ENCODE assay signal across 8 mouse cellular contexts in genomic region chr17:80060828-80061782, GRCm38 (mm10). TPM values are rescaled to one million over a fixed set of nuclear protein-coding genes. Genes with fewer than 3 reads are reported as not detected.
DNase-seq lines count a peak whose midpoint lies in the region; ATAC-seq lines count a peak whose summit lies in the region.

No protein-coding gene starts in this region.

- H3K9ac ChIP-seq in forebrain, embryonic 15.5 days (replicated peaks) = peak overlapping the region; percentile 96
- peak overlapping the region; percentile 100 for H3K9ac ChIP-seq in hindbrain, embryonic 11.5 days (ENCODE audit: low read depth, low read length)
- H3K9ac ChIP-seq in limb, embryonic 11.5 days (ENCODE audit: low read length) = peak overlapping the region; percentile 97
- H3K9ac ChIP-seq in midbrain, embryonic 12.5 days (replicated peaks) = peak overlapping the region; percentile 99

- H3K9me3 ChIP-seq in forebrain, embryonic 15.5 days = no peaks in the 10 kb centered on the region
- no peaks in the 10 kb centered on the region for H3K9me3 ChIP-seq in hindbrain, embryonic 11.5 days (ENCODE audit: control insufficient read depth, low read length)
- H3K9me3 ChIP-seq in limb, embryonic 11.5 days (ENCODE audit: control insufficient read depth, low read length) = no peaks in the 10 kb centered on the region
- H3K9me3 ChIP-seq in midbrain, embryonic 12.5 days = no peaks in the 10 kb centered on the region

- peak overlapping the region; percentile 71 for H3K4me2 ChIP-seq in forebrain, embryonic 15.5 days (replicated peaks)
- peak overlapping the region; percentile 52 for H3K4me2 ChIP-seq in hindbrain, embryonic 11.5 days (replicated peaks; ENCODE audit: low read depth, low read length)
- H3K4me2 ChIP-seq in limb, embryonic 11.5 days (ENCODE audit: low read depth, severe bottlenecking) = peak overlapping the region; percentile 69
- H3K4me2 ChIP-seq in midbrain, embryonic 12.5 days (replicated peaks) = peak overlapping the region; percentile 69

- H3K27me3 ChIP-seq in forebrain, embryonic 15.5 days = no peaks in the 10 kb centered on the region
- no peaks in the 10 kb centered on the region for H3K27me3 ChIP-seq in hindbrain, embryonic 11.5 days (ENCODE audit: control insufficient read depth, insufficient read depth, low read length)
- H3K27me3 ChIP-seq in limb, embryonic 11.5 days (ENCODE audit: control insufficient read depth, insufficient read depth, low read length) = no peaks in the 10 kb centered on the region
- peaks cover 5% of the 10 kb centered on the region; the same call in 1 of the 2 replicates for H3K27me3 ChIP-seq in midbrain, embryonic 12.5 days

- no peak; the same call in 1 of the 2 replicates for ATAC-seq in cerebellum, adult (ENCODE audit: insufficient number of reproducible peaks, low FRiP score, low TSS enrichment)
- peak; percentile 20 for ATAC-seq in forebrain, embryonic 15.5 days (replicated peaks)
- ATAC-seq in hindbrain, embryonic 11.5 days (ENCODE audit: low FRiP score) = peak; percentile 36
- ATAC-seq in limb, embryonic 11.5 days (ENCODE audit: insufficient number of reproducible peaks, low FRiP score, low TSS enrichment, low read depth) = no peak
- ATAC-seq in midbrain, embryonic 12.5 days (ENCODE audit: low FRiP score, low read depth) = peak; percentile 11

- peak overlapping the region; percentile 73 for H3K4me3 ChIP-seq in forebrain, embryonic 15.5 days
- peak overlapping the region; percentile 100 for H3K4me3 ChIP-seq in hindbrain, embryonic 11.5 days (ENCODE audit: low read depth, low read length)
- peak overlapping the region; percentile 96 for H3K4me3 ChIP-seq in limb, embryonic 11.5 days (ENCODE audit: low read depth, low read length)
- peak overlapping the region; percentile 95 for H3K4me3 ChIP-seq in midbrain, embryonic 12.5 days

- peaks cover 34% of the 10 kb centered on the region for H3K4me1 ChIP-seq in forebrain, embryonic 15.5 days
- no peaks in the 10 kb centered on the region for H3K4me1 ChIP-seq in hindbrain, embryonic 11.5 days (replicated peaks; ENCODE audit: control insufficient read depth, insufficient read depth, low read length)
- peaks cover 8% of the 10 kb centered on the region; the same call in 1 of the 2 replicates for H3K4me1 ChIP-seq in limb, embryonic 11.5 days (ENCODE audit: control insufficient read depth, insufficient read depth, low read length)
- H3K4me1 ChIP-seq in midbrain, embryonic 12.5 days = peaks cover 27% of the 10 kb centered on the region

- under 1% methylated on average over 83 of the region's 83 CpGs for WGBS in forebrain, embryonic 15.5 days
- under 1% methylated on average over 62 of the region's 83 CpGs for WGBS in hindbrain, embryonic 11.5 days
- WGBS in limb, embryonic 11.5 days = under 1% methylated on average over 81 of the region's 83 CpGs
- under 1% methylated on average over 80 of the region's 83 CpGs for WGBS in midbrain, embryonic 12.5 days

- peak overlapping the region; percentile 100 for H3K27ac ChIP-seq in forebrain, embryonic 15.5 days (replicated peaks)
- peak overlapping the region; percentile 100 for H3K27ac ChIP-seq in hindbrain, embryonic 11.5 days (ENCODE audit: low read depth, low read length)
- peak overlapping the region; percentile 98 for H3K27ac ChIP-seq in limb, embryonic 11.5 days (replicated peaks; ENCODE audit: low read depth, low read length)
- peak overlapping the region; percentile 100 for H3K27ac ChIP-seq in midbrain, embryonic 12.5 days (replicated peaks)

- DNase-seq in cerebellum, adult 11 months = peak; percentile 35
- peak; percentile 48 for DNase-seq in cerebellum, adult 11-12 months
- DNase-seq in hindbrain, embryonic 11.5 days (ENCODE audit: low spot score) = peak; percentile 75
- peak; percentile 77 for DNase-seq in limb, embryonic 11.5 days (ENCODE audit: low spot score)
- DNase-seq in spleen, adult 18-20 months = peak; percentile 18 to 38

- H3K36me3 ChIP-seq in forebrain, embryonic 15.5 days = no peaks in the 10 kb centered on the region
- no peaks in the 10 kb centered on the region for H3K36me3 ChIP-seq in hindbrain, embryonic 11.5 days (ENCODE audit: control insufficient read depth, insufficient read depth, low read length)
- H3K36me3 ChIP-seq in limb, embryonic 11.5 days (ENCODE audit: control insufficient read depth, insufficient read depth, low read length) = 0 out of 2 replicates have a peak, but pooled peaks cover 2% of the 10 kb centered on the region
- no peaks in the 10 kb centered on the region for H3K36me3 ChIP-seq in midbrain, embryonic 12.5 days

RNA-seq across cellular contexts. Expression of gene Hnrnpll, which starts 1.0 kb away (rescaled TPM):
- polyA plus RNA-seq in forebrain, embryonic 15.5 days (2015; fragmentation: Nextera tagmentation; extraction: Ambion mirVana) = 84.5 and 87.9 TPM in 2 replicates
- 123 and 132 TPM in 2 replicates for polyA plus RNA-seq in hindbrain, embryonic 11.5 days (2014; fragmentation: Nextera tagmentation; extraction: Ambion mirVana)
- 118 TPM in 2 replicates for polyA plus RNA-seq in limb, embryonic 11.5 days (2014; fragmentation: Nextera tagmentation; extraction: Ambion mirVana)
- polyA plus RNA-seq in midbrain, embryonic 12.5 days (2016; fragmentation: Nextera tagmentation; extraction: Ambion mirVana) = 125 and 129 TPM in 2 replicates

Comparison
In these comparisons a context has a peak if more than half of its experiments do, and no peak if none do; other contexts are left out.
1. ATAC-seq: peak in forebrain, embryonic 15.5 days (single experiment), hindbrain, embryonic 11.5 days (single experiment) and midbrain, embryonic 12.5 days (single experiment); none in cerebellum, adult (single experiment) and limb, embryonic 11.5 days (single experiment).
2. Peak in every context shown above with its lines, with median percentiles within 50 percentile points of each other: DNase-seq, H3K27ac ChIP-seq, H3K4me2 ChIP-seq, H3K4me3 ChIP-seq and H3K9ac ChIP-seq.